Mouse (Mus musculus) heart, embryonic 16.5 days (tissue): ENCODE data around the gene Got2. TPM values are rescaled to one million over a fixed set of nuclear protein-coding genes. Genes with fewer than 3 reads are reported as not detected.

Experiments
- ATAC-seq: fragments of 200-750 bp; cut with Nextera tagmentation; replicated peaks from 2 replicates; pipeline ENCODE4 v1.8.0; 2017; ENCODE audit warnings: moderate number of reproducible peaks; ENCODE audit not compliant: insufficient read depth, low FRiP score; ENCODE audit errors: extremely low read depth
- H3K27ac ChIP-seq: fragments of 300-500 bp; sonication (generic); 2 replicates; pipeline ENCODE4 v1.5.1; 2014; ENCODE audit warnings: mild to moderate bottlenecking, low read length, control low read depth, moderate library complexity
- H3K27me3 ChIP-seq: fragments of 300-500 bp; sonication (generic); 2 replicates; pipeline ENCODE4 v1.6.1; 2014; ENCODE audit warnings: low read length, mixed read lengths; ENCODE audit not compliant: control insufficient read depth, insufficient read depth
- H3K36me3 ChIP-seq: fragments of 300-500 bp; sonication (generic); 2 replicates; pipeline ENCODE4 v1.6.1; 2014; ENCODE audit not compliant: control insufficient read depth, insufficient read depth
- H3K4me1 ChIP-seq: fragments of 300-500 bp; sonication (generic); 2 replicates; pipeline ENCODE4 v1.6.1; 2014; ENCODE audit warnings: low read length, mixed read lengths; ENCODE audit not compliant: control insufficient read depth, insufficient read depth
- H3K4me2 ChIP-seq: fragments of 300-500 bp; sonication (generic); 2 replicates; pipeline ENCODE4 v1.6.1; 2014; ENCODE audit warnings: low read depth, mild to moderate bottlenecking, control low read depth, low read length
- H3K4me3 ChIP-seq: fragments of 300-500 bp; sonication (generic); 2 replicates; pipeline ENCODE4 v1.5.1; 2014; ENCODE audit warnings: mild to moderate bottlenecking, control low read depth, low read length
- H3K9ac ChIP-seq: fragments of 300-500 bp; sonication (generic); 2 replicates; pipeline ENCODE4 v1.6.1; 2014; ENCODE audit warnings: low read length, control low read depth
- H3K9me3 ChIP-seq: fragments of 300-500 bp; sonication (generic); replicated peaks from 2 replicates; pipeline ENCODE4 v1.6.1; 2016; ENCODE audit warnings: low read length; ENCODE audit not compliant: control insufficient read depth
- WGBS: fragments of 180-500 bp; shearing (Covaris S2); extraction: QIAGEN DNeasy Blood & Tissue Kit; methylation state at CpG from one replicate; pipeline ENCODE4 v1.1.7; 2014; 5-methylcytosine and 5-hydroxymethylcytosine counted together
- polyA plus RNA-seq: library from polyadenylated mRNA; unstranded; fragments of >200 nt; fragmentation: Nextera tagmentation; extraction: Ambion mirVana; gene quantifications from 2 replicates; pipeline ENCODE4 v1.2.1, GENCODE M21; 2015

Got2 gene
- polyA plus RNA-seq, 1 experiment from 2014 or later = 487 TPM

GRCm38 (mm10) chr8:95893701-95894100 is 5.4 kb upstream of the Got2 start:
- Histone ChIP-seq H3K27ac (no peak overlapping the region), H3K27me3 (no peaks in the 10 kb centered on the region), H3K4me1 (no peaks in the 10 kb centered on the region), H3K9me3 (0 out of 2 replicates have a peak, but pooled peaks cover 2% of the 10 kb centered on the region), H3K4me2 (no peak overlapping the region), H3K4me3 (no peak overlapping the region), H3K9ac (no peak overlapping the region), H3K36me3 (no peaks in the 10 kb centered on the region)
- ATAC-seq = no peak
- WGBS = 77% methylated on average over 5 of the region's 5 CpGs

- peak overlapping the region; percentile 93 for H3K9ac ChIP-seq
- ATAC-seq = peak; percentile 97
- H3K4me2 ChIP-seq = peak overlapping the region; percentile 70
- under 1% methylated on average over 38 of the region's 38 CpGs for WGBS
- no peaks in the 10 kb centered on the region for H3K27me3 ChIP-seq
- 0 out of 2 replicates have a peak, but pooled peaks cover 2% of the 10 kb centered on the region for H3K9me3 ChIP-seq
- peak overlapping the region; percentile 93 for H3K27ac ChIP-seq
- H3K36me3 ChIP-seq = no peaks in the 10 kb centered on the region
- H3K4me3 ChIP-seq = peak overlapping the region; percentile 96
- peaks cover 24% of the 10 kb centered on the region for H3K4me1 ChIP-seq
Observed at GRCm38 (mm10) chr8:95887578-95888284, 616 bp downstream of the Got2 start.

GRCm38 (mm10) chr8:95886647-95887577 is 1.4 kb downstream of the Got2 start:
- Histone ChIP-seq H3K4me1 (peaks cover 32% of the 10 kb centered on the region), H3K4me3 (peak overlapping the region; percentile 96), H3K36me3 (no peaks in the 10 kb centered on the region), H3K4me2 (peak overlapping the region; percentile 70), H3K27ac (peak overlapping the region; percentile 93), H3K9me3 (0 out of 2 replicates have a peak, but pooled peaks cover 2% of the 10 kb centered on the region), H3K27me3 (no peaks in the 10 kb centered on the region), H3K9ac (peak overlapping the region; percentile 93)
- 43% methylated on average over 17 of the region's 17 CpGs for WGBS
- ATAC-seq = no peak

DNA sequence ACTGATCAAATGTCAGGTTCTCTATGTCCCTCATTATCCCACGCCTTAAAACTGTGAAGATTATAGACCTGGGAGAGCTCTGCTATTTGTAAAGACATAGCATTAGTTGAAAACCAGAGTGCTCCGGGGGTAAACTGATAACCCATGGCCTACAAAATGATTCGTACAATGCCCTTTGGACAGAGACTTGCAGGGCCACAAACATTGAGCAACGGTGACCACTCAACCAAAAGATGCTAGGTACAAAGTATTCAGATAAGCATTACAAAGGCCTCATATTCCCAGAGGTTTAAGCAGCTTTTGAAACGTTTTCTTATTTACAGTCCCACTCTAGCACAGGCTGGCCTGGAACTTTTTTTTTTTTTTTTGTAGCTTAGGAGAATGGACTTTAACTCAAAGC is 2.4 kb downstream of the Got2 start:
- H3K9me3 ChIP-seq = 0 out of 2 replicates have a peak, but pooled peaks cover 2% of the 10 kb centered on the region
- peak overlapping the region; percentile 15 for H3K4me3 ChIP-seq

DNA sequence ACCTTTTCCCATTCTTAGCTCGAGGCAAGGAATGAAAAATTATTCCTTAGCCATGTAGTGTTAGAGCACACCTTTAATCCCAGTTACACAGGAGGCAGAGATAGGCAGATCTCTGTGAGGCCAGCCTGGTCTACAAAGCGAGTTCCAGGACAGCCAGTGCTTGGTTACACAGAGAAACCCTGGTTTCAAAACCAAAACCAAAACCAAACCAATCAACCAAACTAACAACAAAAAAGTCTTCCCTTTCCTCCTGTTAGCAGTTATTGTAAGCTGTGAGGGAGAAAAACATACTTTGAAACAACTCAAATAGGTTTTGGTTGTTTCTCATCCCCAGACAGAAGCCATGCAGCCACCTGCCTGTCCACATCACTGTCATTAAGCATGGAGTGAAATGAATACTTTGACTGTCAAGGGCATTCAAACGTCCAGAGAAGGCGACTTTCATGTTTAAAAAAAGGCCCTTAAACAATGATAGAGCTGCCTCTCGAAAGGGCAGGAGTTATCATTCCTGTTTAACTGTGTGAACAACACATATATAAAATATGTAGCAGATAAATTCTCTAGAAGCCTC is 3.0 kb downstream of the Got2 start:
- Histone ChIP-seq H3K9me3 (no peaks in the 10 kb centered on the region), H3K9ac (0 out of 2 replicates have a peak overlapping the region, but pooled peaks have one; percentile 16), H3K4me2 (peak overlapping the region; percentile 70), H3K36me3 (no peaks in the 10 kb centered on the region), H3K4me3 (no peak overlapping the region), H3K27ac (peak overlapping the region; percentile 17; the same call in 1 of the 2 replicates), H3K27me3 (no peaks in the 10 kb centered on the region), H3K4me1 (peaks cover 32% of the 10 kb centered on the region)
- 54% methylated on average over 5 of the region's 5 CpGs for WGBS
- ATAC-seq = no peak

More for the DNA sequence above, 2.4 kb downstream of the Got2 start:
- no peaks in the 10 kb centered on the region for H3K27me3 ChIP-seq
- WGBS = 47% methylated on average over 5 of the region's 5 CpGs
- peak overlapping the region; percentile 49 for H3K9ac ChIP-seq
- H3K4me1 ChIP-seq = peaks cover 32% of the 10 kb centered on the region
- peak overlapping the region; percentile 70 for H3K4me2 ChIP-seq
- peak overlapping the region; percentile 93 for H3K27ac ChIP-seq
- no peak for ATAC-seq
- no peaks in the 10 kb centered on the region for H3K36me3 ChIP-seq

GRCm38 (mm10) chr8:95884491-95884890 is 3.9 kb downstream of the Got2 start:
- Histone ChIP-seq H3K4me1 (peaks cover 32% of the 10 kb centered on the region), H3K4me2 (peak overlapping the region; percentile 10; the same call in 1 of the 2 replicates), H3K27ac (no peak overlapping the region), H3K36me3 (no peaks in the 10 kb centered on the region), H3K9me3 (no peaks in the 10 kb centered on the region), H3K4me3 (no peak overlapping the region), H3K9ac (no peak overlapping the region), H3K27me3 (no peaks in the 10 kb centered on the region)
- no peak for ATAC-seq
- WGBS = 72% methylated on average over 12 of the region's 12 CpGs

DNA sequence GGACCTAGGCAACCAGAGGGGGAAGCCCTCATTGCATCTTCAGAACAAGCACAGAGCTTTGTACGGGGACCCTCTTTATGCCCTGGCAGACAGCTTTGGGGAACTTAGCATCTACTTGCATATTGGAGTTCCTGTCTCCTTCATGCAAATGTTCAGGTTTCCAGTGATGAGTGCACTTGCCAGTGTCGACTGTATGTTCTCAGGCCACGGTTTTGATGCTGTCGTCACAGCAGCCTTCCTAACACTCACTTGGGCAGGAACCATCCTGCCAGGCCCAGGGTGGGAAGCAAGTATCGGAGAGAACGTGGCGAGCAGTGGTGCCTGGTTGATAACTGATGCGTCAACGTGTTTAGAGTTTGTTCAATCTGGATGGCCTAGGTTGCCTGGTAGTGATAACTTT is 6.2 kb downstream of the Got2 start:
- no peak overlapping the region for H3K27ac ChIP-seq
- no peak for ATAC-seq
- 57% methylated on average over 9 of the region's 9 CpGs for WGBS
- no peaks in the 10 kb centered on the region for H3K27me3 ChIP-seq
- peaks cover 41% of the 10 kb centered on the region for H3K4me1 ChIP-seq
- no peaks in the 10 kb centered on the region for H3K9me3 ChIP-seq
- no peak overlapping the region for H3K4me3 ChIP-seq
- no peak overlapping the region for H3K9ac ChIP-seq
- H3K4me2 ChIP-seq = no peak overlapping the region
- peaks cover under 1% of the 10 kb centered on the region for H3K36me3 ChIP-seq

DNA sequence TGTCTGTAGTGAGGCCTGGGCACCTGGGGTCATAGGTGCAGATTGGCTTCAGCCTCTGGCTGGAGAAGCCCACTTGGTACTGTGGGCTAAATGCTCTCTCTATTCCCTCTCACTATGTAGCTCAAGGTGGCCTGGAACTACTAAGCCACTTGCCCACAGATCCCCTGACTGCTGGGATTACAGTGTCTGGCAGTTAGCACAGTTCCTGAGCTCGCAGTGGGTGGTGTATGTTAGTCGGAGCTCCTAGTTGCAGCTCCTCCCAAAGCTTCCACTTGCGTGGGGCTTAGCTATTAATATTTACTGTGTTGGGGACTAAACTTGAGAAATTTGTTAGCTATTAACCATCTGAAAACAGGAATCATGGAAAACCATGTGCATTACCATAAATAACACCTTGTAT is 6.8 kb downstream of the Got2 start:
- Histone ChIP-seq H3K4me3 (no peak overlapping the region), H3K4me1 (peaks cover 39% of the 10 kb centered on the region), H3K27ac (no peak overlapping the region), H3K36me3 (peaks cover 7% of the 10 kb centered on the region), H3K4me2 (no peak overlapping the region), H3K27me3 (no peaks in the 10 kb centered on the region), H3K9me3 (no peaks in the 10 kb centered on the region), H3K9ac (no peak overlapping the region)
- no peak for ATAC-seq
- WGBS = 62% methylated on average over 3 of the region's 3 CpGs
